Mouse (Mus musculus): ENCODE measurements around the gene Kif12.

DNA sequence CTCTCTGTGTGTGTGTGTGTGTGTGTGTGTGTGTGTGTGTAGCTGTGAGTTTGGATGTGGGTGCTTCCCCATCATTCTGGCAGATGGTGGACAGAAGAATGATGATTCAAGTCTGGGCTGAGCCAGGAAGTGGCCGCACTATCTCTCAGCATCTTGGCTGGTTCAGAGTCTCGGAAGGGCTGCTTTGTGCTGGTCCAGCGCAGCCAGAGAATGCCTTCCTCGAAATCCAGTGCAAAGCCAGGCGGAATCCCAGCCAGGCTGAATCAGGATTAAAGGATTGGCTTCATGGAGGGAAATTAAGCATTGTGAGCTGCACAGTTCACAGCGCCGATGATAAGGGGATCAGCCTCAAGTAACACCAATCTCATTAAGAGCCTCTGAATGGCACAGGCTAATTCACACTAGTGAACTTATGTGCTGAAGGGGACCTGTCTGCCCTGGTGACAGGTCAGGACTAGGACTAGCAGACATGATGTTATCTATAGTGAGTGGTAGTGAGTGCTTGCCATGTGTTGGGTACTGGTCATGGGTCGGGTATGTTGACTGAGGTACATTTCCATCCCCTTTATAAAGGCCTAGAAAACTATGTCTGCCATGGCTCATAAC, 47.0 kb downstream of the Kif12 start:
- no peak for TF ChIP-seq CTCF (IDR thresholded peaks at IDR 0.05; ENCODE audit: low read depth, low read length)
- TF ChIP-seq POLR2A (IDR thresholded peaks at IDR 0.05; ENCODE audit: borderline replicate concordance, low read depth, low read length) = no peak

Measured in bone marrow macrophage, adult 2 months (primary cell).